Mouse (Mus musculus) naive thymus-derived CD4-positive, alpha-beta T cell, adult 2 months (primary cell): ENCODE measurements around the gene Plagl1.
"Not testable (repeated sequence)": the region's sequence is repeated elsewhere in the genome, so short reads cannot be mapped to it uniquely, and the experiment has no call there.

Experiments used
- DNase-seq: peaks from one replicate; pipeline ENCODE4 v3.0.0-alpha.2; 2011; ENCODE audit warnings: low read depth

Gene Plagl1

GRCm38 (mm10) chr10:13060021-13060668 lies at the start of gene Plagl1:
Gene Plagl1, plus strand, starts transcription at chr10:13060504.
- DNase-seq = peak; percentile 44

- no peak for DNase-seq
Measured at GRCm38 (mm10) chr10:13014026-13014425, 46.3 kb upstream of the Plagl1 start.

- peak; percentile 84 for DNase-seq
Measured at GRCm38 (mm10) chr10:13016573-13016972, 43.7 kb upstream of the Plagl1 start.

GRCm38 (mm10) chr10:13018510-13018909 lies 41.8 kb upstream of the Plagl1 start:
- no peak for DNase-seq

GRCm38 (mm10) chr10:13019026-13019425 lies 41.3 kb upstream of the Plagl1 start:
- no peak for DNase-seq

- DNase-seq = no peak
Measured at GRCm38 (mm10) chr10:13022103-13022502, 38.2 kb upstream of the Plagl1 start.

- not testable (repeated sequence) for DNase-seq
Measured at GRCm38 (mm10) chr10:13023985-13024384, 36.3 kb upstream of the Plagl1 start.

GRCm38 (mm10) chr10:13027702-13028101 lies 32.6 kb upstream of the Plagl1 start:
- no peak for DNase-seq

- no peak for DNase-seq
Measured at GRCm38 (mm10) chr10:13028215-13028614, 32.1 kb upstream of the Plagl1 start.

- no peak for DNase-seq
Measured at GRCm38 (mm10) chr10:13029416-13029815, 30.9 kb upstream of the Plagl1 start.

- DNase-seq = no peak
Measured at GRCm38 (mm10) chr10:13035270-13035669, 25.0 kb upstream of the Plagl1 start.

GRCm38 (mm10) chr10:13039637-13040174 lies 20.6 kb upstream of the Plagl1 start:
- DNase-seq = no peak

GRCm38 (mm10) chr10:13044659-13045058 lies 15.6 kb upstream of the Plagl1 start:
- no peak for DNase-seq

- no peak for DNase-seq
Measured at GRCm38 (mm10) chr10:13047816-13048215, 12.5 kb upstream of the Plagl1 start.

GRCm38 (mm10) chr10:13056863-13057381 lies 3.4 kb upstream of the Plagl1 start:
- DNase-seq = peak; percentile 21

GRCm38 (mm10) chr10:13060821-13061671 lies 742 bp downstream of the Plagl1 start:
- no peak for DNase-seq

GRCm38 (mm10) chr10:13062373-13062772 lies 2.1 kb downstream of the Plagl1 start:
- peak; percentile 16 for DNase-seq

GRCm38 (mm10) chr10:13063457-13063856 lies 3.2 kb downstream of the Plagl1 start:
- no peak for DNase-seq

GRCm38 (mm10) chr10:13065129-13065752 lies 4.9 kb downstream of the Plagl1 start:
- no peak for DNase-seq

GRCm38 (mm10) chr10:13071031-13071430 lies 10.7 kb downstream of the Plagl1 start:
- DNase-seq = no peak

- no peak for DNase-seq
Measured at GRCm38 (mm10) chr10:13076807-13077532, 16.7 kb downstream of the Plagl1 start.

GRCm38 (mm10) chr10:13082459-13082858 lies 22.2 kb downstream of the Plagl1 start:
- no peak for DNase-seq
